ENCODE assay signal across 19 mouse cellular contexts in the genomic region with DNA sequence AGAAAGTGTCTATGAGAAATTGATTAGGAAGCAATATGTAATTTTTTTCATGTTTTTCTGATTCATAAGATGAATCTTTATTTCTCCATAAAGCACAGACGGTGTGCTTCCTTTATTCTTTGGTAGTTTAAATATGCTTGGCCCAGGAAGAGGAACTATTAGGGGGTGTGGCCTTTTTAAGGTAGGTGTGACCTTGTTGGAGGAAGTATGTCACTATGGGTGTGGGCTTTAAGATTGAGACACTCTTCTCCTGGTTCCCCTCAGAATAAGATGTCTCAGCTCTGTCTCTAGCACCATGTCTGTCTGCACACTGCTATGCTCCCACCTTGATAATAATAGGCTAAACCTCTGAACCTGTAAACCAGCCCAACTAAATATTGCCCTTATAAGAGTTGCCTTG.
"Had no signal": no experiment of that assay in that cellular context is flagged by ENCODE, and none has a peak within 500 bp of the region (broad histone marks: within the 10 kb centered on the region; RNA-seq: fewer than 3 reads in every experiment).

No protein-coding gene starts in this region.

- H3K9ac ChIP-seq: liver, embryonic 13.5 days; lung, embryonic 14.5 days; neural tube, embryonic 12.5 days; neural tube, embryonic 15.5 days had no signal

- H3K4me1 ChIP-seq: liver, embryonic 13.5 days; megakaryocyte, embryonic 14.5 days; midbrain, embryonic 10.5 days; neural tube, embryonic 12.5 days; neural tube, embryonic 15.5 days had no signal

- H3K27me3 ChIP-seq: liver, embryonic 13.5 days; megakaryocyte, embryonic 14.5 days; neural tube, embryonic 12.5 days; neural tube, embryonic 15.5 days had no signal

- DNase-seq: kidney, adult 2 months; kidney, postnatal 25 days; layer of hippocampus, adult 9-11 months; liver, embryonic 13.5 days; lung, embryonic 14.5 days; lung, postnatal 14 days; midbrain, embryonic 14.5 days; right cerebral cortex, adult 18-20 months; right cerebral cortex, postnatal 14 days; spleen, adult 18-20 months; thymus, adult 18-20 months; thymus, postnatal 36 days had no signal

- H3K4me3 ChIP-seq: layer of hippocampus, adult 2 months; liver, embryonic 13.5 days; megakaryocyte, embryonic 14.5 days; midbrain, embryonic 10.5 days; neural tube, embryonic 12.5 days; neural tube, embryonic 15.5 days had no signal

- H3K27ac ChIP-seq: kidney, postnatal 0 days; layer of hippocampus, adult 2 months; liver, embryonic 13.5 days; midbrain, embryonic 10.5 days; neural tube, embryonic 12.5 days; neural tube, embryonic 15.5 days had no signal

- H3K4me2 ChIP-seq: liver, embryonic 13.5 days; lung, embryonic 14.5 days; neural tube, embryonic 12.5 days; neural tube, embryonic 15.5 days had no signal

- H3K9me3 ChIP-seq: liver, embryonic 13.5 days; megakaryocyte, embryonic 14.5 days; midbrain, embryonic 10.5 days; neural tube, embryonic 12.5 days; neural tube, embryonic 15.5 days had no signal

- ATAC-seq: intestine, postnatal 0 days had no signal

- H3K36me3 ChIP-seq: liver, embryonic 13.5 days; midbrain, embryonic 10.5 days; neural tube, embryonic 12.5 days; neural tube, embryonic 15.5 days had no signal
